Mouse (Mus musculus) cerebellum, adult 2 months (tissue): ENCODE measurements around the gene Ghrhr.

Source experiments
- CTCF ChIP-seq: fragments of 200-500 bp; IDR thresholded peaks from 2 replicates; pipeline ENCODE4 v1.5.1; 2011; ENCODE audit warnings: low read depth, mild to moderate bottlenecking, control low read depth, low read length, moderate library complexity, borderline replicate concordance; ENCODE audit not compliant: insufficient read depth
- POLR2A ChIP-seq: fragments of 200-500 bp; IDR thresholded peaks from 2 replicates; pipeline ENCODE4 v1.6.1; 2011; ENCODE audit warnings: low read length, control low read depth, borderline replicate concordance; ENCODE audit not compliant: insufficient read depth

DNA sequence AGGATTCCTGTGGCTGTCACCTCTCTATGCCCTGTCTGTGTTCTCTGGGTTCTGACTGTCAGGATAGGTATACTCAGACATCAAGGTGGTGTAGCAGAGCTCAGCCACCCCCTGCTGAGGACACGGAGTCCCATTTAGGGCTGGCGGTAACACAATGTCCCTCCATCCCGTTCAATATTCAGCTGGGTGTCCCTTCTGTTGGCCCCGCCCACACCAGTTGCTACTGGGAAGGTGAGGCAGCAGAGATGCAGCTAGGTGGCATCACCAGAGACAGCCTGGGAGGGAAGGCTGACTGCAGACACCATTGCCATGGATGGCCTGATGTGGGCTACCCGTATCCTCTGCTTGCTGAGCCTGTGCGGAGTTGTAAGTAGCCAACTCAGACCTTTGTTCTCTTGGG lies at the start of gene Ghrhr:
- TF ChIP-seq CTCF = no peak
- no peak for TF ChIP-seq POLR2A
